Mouse (Mus musculus) WW6 (cell line): Measurements from ENCODE around the gene Mrgpra6.

ENCODE experiments used
- DNase-seq: peaks from one replicate; pipeline ENCODE4 v3.0.0-alpha.2; 2013; ENCODE audit warnings: low read depth, low spot score

Mrgpra6 gene

GRCm38 (mm10) chr7:47204830-47205229 lies at the start of gene Mrgpra6:
Gene Mrgpra6 (minus strand): TSS chr7:47204920.
- no peak for DNase-seq

- DNase-seq = no peak
Observed at GRCm38 (mm10) chr7:47252770-47253169, 48.0 kb upstream of the Mrgpra6 start, which contains the start of gene Mrgpra9. Gene Mrgpra9 (minus strand): TSS chr7:47252848.

GRCm38 (mm10) chr7:47244658-47245057 lies 39.9 kb upstream of the Mrgpra6 start:
- no peak for DNase-seq

- no peak for DNase-seq
Observed at GRCm38 (mm10) chr7:47195271-47195670, 9.4 kb downstream of the Mrgpra6 start.

GRCm38 (mm10) chr7:47170814-47171213 lies 33.9 kb downstream of the Mrgpra6 start:
- no peak for DNase-seq

GRCm38 (mm10) chr7:47165028-47165427 lies 39.7 kb downstream of the Mrgpra6 start:
- no peak for DNase-seq

GRCm38 (mm10) chr7:47163203-47163602 lies 41.5 kb downstream of the Mrgpra6 start:
- no peak for DNase-seq

GRCm38 (mm10) chr7:47158451-47158850 lies 46.3 kb downstream of the Mrgpra6 start:
- DNase-seq = no peak

- no peak for DNase-seq
Observed at GRCm38 (mm10) chr7:47157743-47158142, 47.0 kb downstream of the Mrgpra6 start.

- no peak for DNase-seq
Observed at GRCm38 (mm10) chr7:47155849-47156248, 48.9 kb downstream of the Mrgpra6 start.

- DNase-seq = peak; percentile 11
Observed at GRCm38 (mm10) chr7:47155396-47155795, 49.3 kb downstream of the Mrgpra6 start.

GRCm38 (mm10) chr7:47150420-47151061 lies 54.2 kb downstream of the Mrgpra6 start:
- DNase-seq = no peak

GRCm38 (mm10) chr7:47148298-47148697 lies 56.4 kb downstream of the Mrgpra6 start:
- DNase-seq = no peak

- no peak for DNase-seq
Observed at GRCm38 (mm10) chr7:47146034-47146812, 58.5 kb downstream of the Mrgpra6 start.

- DNase-seq = no peak
Observed at GRCm38 (mm10) chr7:47144299-47144698, 60.4 kb downstream of the Mrgpra6 start.

GRCm38 (mm10) chr7:47139823-47140325 lies 64.8 kb downstream of the Mrgpra6 start:
- no peak for DNase-seq
